Mouse (Mus musculus) forebrain, embryonic 13.5 days (tissue): ENCODE results near the gene Foxp1. TPM values are rescaled to one million over a fixed set of nuclear protein-coding genes. Genes with fewer than 3 reads are reported as not detected.

ENCODE experiments used
- ATAC-seq: fragments of 200-750 bp; cut with Nextera tagmentation; 2 replicates; pipeline ENCODE4 v1.8.0; 2017
- H3K27ac ChIP-seq: fragments of 300-500 bp; sonication (generic); 2 replicates; pipeline ENCODE4 v1.5.1; 2015; ENCODE audit warnings: inconsistent platforms, mild to moderate bottlenecking, moderate library complexity
- H3K27me3 ChIP-seq: fragments of 300-500 bp; sonication (generic); 2 replicates; pipeline ENCODE4 v1.6.1; 2015; ENCODE audit warnings: mild to moderate bottlenecking, inconsistent platforms
- H3K36me3 ChIP-seq: fragments of 300-500 bp; sonication (generic); 2 replicates; pipeline ENCODE4 v1.6.1; 2015; ENCODE audit warnings: mild to moderate bottlenecking, inconsistent platforms; ENCODE audit not compliant: poor library complexity, severe bottlenecking
- H3K4me1 ChIP-seq: fragments of 300-500 bp; sonication (generic); 2 replicates; pipeline ENCODE4 v1.6.1; 2015; ENCODE audit warnings: inconsistent platforms
- H3K4me2 ChIP-seq: fragments of 300-500 bp; sonication (generic); 2 replicates; pipeline ENCODE4 v1.6.1; 2015; ENCODE audit warnings: inconsistent platforms, mild to moderate bottlenecking, moderate library complexity
- H3K4me3 ChIP-seq: fragments of 300-500 bp; sonication (generic); 2 replicates; pipeline ENCODE4 v1.5.1; 2015; ENCODE audit warnings: mild to moderate bottlenecking, inconsistent platforms
- H3K9ac ChIP-seq: fragments of 300-500 bp; sonication (generic); 2 replicates; pipeline ENCODE4 v1.6.1; 2015; ENCODE audit warnings: mild to moderate bottlenecking, inconsistent platforms
- H3K9me3 ChIP-seq: fragments of 300-500 bp; sonication (generic); replicated peaks from 2 replicates; pipeline ENCODE4 v1.6.1; 2016; ENCODE audit warnings: inconsistent platforms
- WGBS: fragments of 180-500 bp; shearing (Covaris S2); methylation state at CpG from one replicate; pipeline ENCODE4 v1.1.7; 2015; 5-methylcytosine and 5-hydroxymethylcytosine counted together
- polyA plus RNA-seq: library from polyadenylated mRNA; unstranded; fragments of >200 nt; fragmentation: Nextera tagmentation; extraction: Ambion mirVana; gene quantifications from 2 replicates; pipeline ENCODE4 v1.2.1, GENCODE M21; 2015

Gene Foxp1
- polyA plus RNA-seq, 1 experiment from 2014 or later, result 51.3 TPM

- H3K36me3 ChIP-seq, result no peaks in the 10 kb centered on the region
Observed at GRCm38 (mm10) chr6:99065569-99066353, 456.8 kb downstream of the Foxp1 start.

GRCm38 (mm10) chr6:99063982-99064484 lies 458.5 kb downstream of the Foxp1 start:
- ATAC-seq, result no peak
- Histone ChIP-seq H3K36me3 (no peaks in the 10 kb centered on the region), H3K27ac (no peak overlapping the region), H3K4me3 (no peak overlapping the region), H3K4me1 (peaks cover 19% of the 10 kb centered on the region), H3K9ac (no peak overlapping the region), H3K27me3 (0 out of 2 replicates have a peak, but pooled peaks cover 4% of the 10 kb centered on the region), H3K9me3 (no peaks in the 10 kb centered on the region), H3K4me2 (no peak overlapping the region)
- 83% methylated on average over 10 of the region's 10 CpGs for WGBS

More at GRCm38 (mm10) chr6:99065569-99066353, 456.8 kb downstream of the Foxp1 start:
- ATAC-seq, result no peak
- H3K9ac ChIP-seq, result no peak overlapping the region
- H3K27ac ChIP-seq, result no peak overlapping the region
- H3K27me3 ChIP-seq, result 0 out of 2 replicates have a peak, but pooled peaks cover 4% of the 10 kb centered on the region
- peaks cover 19% of the 10 kb centered on the region for H3K4me1 ChIP-seq
- H3K4me2 ChIP-seq, result no peak overlapping the region
- no peak overlapping the region for H3K4me3 ChIP-seq
- WGBS, result 69% methylated on average over 9 of the region's 9 CpGs
- H3K9me3 ChIP-seq, result no peaks in the 10 kb centered on the region

GRCm38 (mm10) chr6:99062931-99063330 lies 459.6 kb downstream of the Foxp1 start:
- Histone ChIP-seq H3K9me3 (no peaks in the 10 kb centered on the region), H3K4me2 (no peak overlapping the region), H3K27me3 (0 out of 2 replicates have a peak, but pooled peaks cover 4% of the 10 kb centered on the region), H3K4me1 (peaks cover 15% of the 10 kb centered on the region), H3K9ac (no peak overlapping the region), H3K27ac (no peak overlapping the region), H3K4me3 (no peak overlapping the region), H3K36me3 (no peaks in the 10 kb centered on the region)
- WGBS, result 92% methylated on average over 8 of the region's 8 CpGs
- ATAC-seq, result no peak

GRCm38 (mm10) chr6:99058688-99059087 lies 463.8 kb downstream of the Foxp1 start:
- WGBS, result 68% methylated on average over 3 of the region's 3 CpGs
- Histone ChIP-seq H3K4me1 (no peaks in the 10 kb centered on the region), H3K27me3 (no peaks in the 10 kb centered on the region), H3K36me3 (no peaks in the 10 kb centered on the region), H3K9me3 (no peaks in the 10 kb centered on the region), H3K9ac (no peak overlapping the region), H3K27ac (no peak overlapping the region), H3K4me3 (no peak overlapping the region), H3K4me2 (no peak overlapping the region)
- ATAC-seq, result no peak

GRCm38 (mm10) chr6:99057113-99057553 lies 465.4 kb downstream of the Foxp1 start:
- Histone ChIP-seq H3K36me3 (no peaks in the 10 kb centered on the region), H3K27me3 (no peaks in the 10 kb centered on the region), H3K4me1 (no peaks in the 10 kb centered on the region), H3K4me3 (no peak overlapping the region), H3K9me3 (no peaks in the 10 kb centered on the region), H3K27ac (no peak overlapping the region), H3K9ac (no peak overlapping the region), H3K4me2 (no peak overlapping the region)
- WGBS, result 91% methylated on average over 4 of the region's 4 CpGs
- no peak for ATAC-seq

- Histone ChIP-seq H3K9ac (no peak overlapping the region), H3K4me3 (no peak overlapping the region), H3K27me3 (no peaks in the 10 kb centered on the region), H3K9me3 (no peaks in the 10 kb centered on the region), H3K27ac (no peak overlapping the region), H3K4me2 (no peak overlapping the region), H3K36me3 (no peaks in the 10 kb centered on the region), H3K4me1 (no peaks in the 10 kb centered on the region)
- WGBS, result 77% methylated on average over 2 of the region's 2 CpGs
- ATAC-seq, result no peak
Observed at GRCm38 (mm10) chr6:99056379-99056778, 466.1 kb downstream of the Foxp1 start.

- Histone ChIP-seq H3K4me2 (no peak overlapping the region), H3K4me1 (no peaks in the 10 kb centered on the region), H3K4me3 (no peak overlapping the region), H3K36me3 (no peaks in the 10 kb centered on the region), H3K27me3 (no peaks in the 10 kb centered on the region), H3K27ac (no peak overlapping the region), H3K9ac (no peak overlapping the region), H3K9me3 (no peaks in the 10 kb centered on the region)
- no peak for ATAC-seq
- WGBS, result 92% methylated on average over 2 of the region's 2 CpGs
Observed at GRCm38 (mm10) chr6:99053998-99054397, 468.5 kb downstream of the Foxp1 start.

- ATAC-seq, result no peak
- no peaks in the 10 kb centered on the region for H3K4me1 ChIP-seq
- no peak overlapping the region for H3K9ac ChIP-seq
- no peak overlapping the region for H3K27ac ChIP-seq
- no peaks in the 10 kb centered on the region for H3K27me3 ChIP-seq
- no peak overlapping the region for H3K4me3 ChIP-seq
- H3K36me3 ChIP-seq, result no peaks in the 10 kb centered on the region
- H3K4me2 ChIP-seq, result no peak overlapping the region
- H3K9me3 ChIP-seq, result no peaks in the 10 kb centered on the region
- 90% methylated on average over 7 of the region's 7 CpGs for WGBS
Observed at GRCm38 (mm10) chr6:99053111-99053510, 469.4 kb downstream of the Foxp1 start.

- Histone ChIP-seq H3K27ac (no peak overlapping the region), H3K27me3 (no peaks in the 10 kb centered on the region), H3K4me3 (no peak overlapping the region), H3K9me3 (no peaks in the 10 kb centered on the region), H3K4me2 (no peak overlapping the region), H3K9ac (no peak overlapping the region), H3K4me1 (no peaks in the 10 kb centered on the region), H3K36me3 (no peaks in the 10 kb centered on the region)
- ATAC-seq, result no peak
Observed at GRCm38 (mm10) chr6:99051724-99052123, 470.8 kb downstream of the Foxp1 start.

- Histone ChIP-seq H3K27ac (no peak overlapping the region), H3K9ac (no peak overlapping the region), H3K9me3 (no peaks in the 10 kb centered on the region), H3K36me3 (no peaks in the 10 kb centered on the region), H3K4me3 (no peak overlapping the region), H3K4me1 (no peaks in the 10 kb centered on the region), H3K4me2 (no peak overlapping the region), H3K27me3 (no peaks in the 10 kb centered on the region)
- ATAC-seq, result no peak
- WGBS, result 90% methylated on average over 3 of the region's 3 CpGs
Observed at GRCm38 (mm10) chr6:99050288-99051006, 472.1 kb downstream of the Foxp1 start.

GRCm38 (mm10) chr6:99047322-99047721 lies 475.2 kb downstream of the Foxp1 start:
- no peaks in the 10 kb centered on the region for H3K36me3 ChIP-seq
- 0 out of 2 replicates have a peak, but pooled peaks cover 3% of the 10 kb centered on the region for H3K4me1 ChIP-seq
- H3K9me3 ChIP-seq, result no peaks in the 10 kb centered on the region
- H3K9ac ChIP-seq, result no peak overlapping the region
- no peak overlapping the region for H3K27ac ChIP-seq
- no peak for ATAC-seq
- H3K27me3 ChIP-seq, result no peaks in the 10 kb centered on the region
- 83% methylated on average over 5 of the region's 5 CpGs for WGBS
- no peak overlapping the region for H3K4me2 ChIP-seq
- no peak overlapping the region for H3K4me3 ChIP-seq
